Mouse (Mus musculus): ENCODE measurements around the gene Paqr3. TPM values are rescaled to one million over a fixed set of nuclear protein-coding genes. Genes with fewer than 3 reads are reported as not detected.

Paqr3 gene
- polyA plus RNA-seq, 1 experiment from 2014 or later: 2.0 TPM

- WGBS (ENCODE audit: insufficient replicate concordance): 81% methylated on average over 12 of the region's 12 CpGs
- no peak overlapping the region for H3K4me3 ChIP-seq (ENCODE audit: low read depth, low read length)
- no peak for ATAC-seq (replicated peaks; ENCODE audit: insufficient number of reproducible peaks, low FRiP score, low TSS enrichment)
These were observed 13.6 kb upstream of the Paqr3 start for GRCm38 (mm10) chr5:97124977-97125376.

GRCm38 (mm10) chr5:97110697-97111096 is 699 bp downstream of the Paqr3 start:
- Histone ChIP-seq H3K36me3 (ENCODE audit: control insufficient read depth, insufficient read depth, low read length) (no peaks in the 10 kb centered on the region), H3K4me3 (ENCODE audit: low read depth, low read length) (peak overlapping the region; percentile 74), H3K9me3 (replicated peaks; ENCODE audit: control insufficient read depth, low read length) (no peaks in the 10 kb centered on the region), H3K4me1 (ENCODE audit: control insufficient read depth, insufficient read depth, low read length) (peaks cover 6% of the 10 kb centered on the region; the same call in 1 of the 2 replicates), H3K27ac (ENCODE audit: low read depth, low read length) (no peak overlapping the region), H3K27me3 (ENCODE audit: control insufficient read depth, insufficient read depth, low read length) (no peaks in the 10 kb centered on the region), H3K4me2 (peak overlapping the region; percentile 90), H3K9ac (ENCODE audit: low read depth, low read length) (peak overlapping the region; percentile 75; the same call in 1 of the 2 replicates)
- ATAC-seq (replicated peaks; ENCODE audit: insufficient number of reproducible peaks, low FRiP score, low TSS enrichment): no peak
- WGBS (ENCODE audit: insufficient replicate concordance): 27% methylated on average over 5 of the region's 5 CpGs

More at GRCm38 (mm10) chr5:97124977-97125376, 13.6 kb upstream of the Paqr3 start:
- Histone ChIP-seq H3K4me1 (ENCODE audit: control insufficient read depth, insufficient read depth, low read length) (no peaks in the 10 kb centered on the region), H3K27me3 (ENCODE audit: control insufficient read depth, insufficient read depth, low read length) (no peaks in the 10 kb centered on the region), H3K27ac (ENCODE audit: low read depth, low read length) (no peak overlapping the region), H3K9ac (ENCODE audit: low read depth, low read length) (no peak overlapping the region), H3K4me2 (no peak overlapping the region), H3K9me3 (replicated peaks; ENCODE audit: control insufficient read depth, low read length) (no peaks in the 10 kb centered on the region), H3K36me3 (ENCODE audit: control insufficient read depth, insufficient read depth, low read length) (no peaks in the 10 kb centered on the region)

GRCm38 (mm10) chr5:97110133-97110532 is 1.3 kb downstream of the Paqr3 start:
- H3K4me1 ChIP-seq (ENCODE audit: control insufficient read depth, insufficient read depth, low read length): peaks cover 6% of the 10 kb centered on the region; the same call in 1 of the 2 replicates
- H3K36me3 ChIP-seq (ENCODE audit: control insufficient read depth, insufficient read depth, low read length): no peaks in the 10 kb centered on the region
- no peak overlapping the region for H3K4me2 ChIP-seq
- no peak overlapping the region for H3K27ac ChIP-seq (ENCODE audit: low read depth, low read length)
- no peaks in the 10 kb centered on the region for H3K9me3 ChIP-seq (replicated peaks; ENCODE audit: control insufficient read depth, low read length)
- no peak overlapping the region for H3K4me3 ChIP-seq (ENCODE audit: low read depth, low read length)
- WGBS (ENCODE audit: insufficient replicate concordance): 72% methylated on average over 2 of the region's 2 CpGs
- no peak for ATAC-seq (replicated peaks; ENCODE audit: insufficient number of reproducible peaks, low FRiP score, low TSS enrichment)
- H3K27me3 ChIP-seq (ENCODE audit: control insufficient read depth, insufficient read depth, low read length): no peaks in the 10 kb centered on the region
- no peak overlapping the region for H3K9ac ChIP-seq (ENCODE audit: low read depth, low read length)

GRCm38 (mm10) chr5:97108333-97108732 is 3.1 kb downstream of the Paqr3 start:
- ATAC-seq (replicated peaks; ENCODE audit: insufficient number of reproducible peaks, low FRiP score, low TSS enrichment): no peak
- Histone ChIP-seq H3K4me2 (no peak overlapping the region), H3K4me1 (ENCODE audit: control insufficient read depth, insufficient read depth, low read length) (peaks cover 6% of the 10 kb centered on the region; the same call in 1 of the 2 replicates), H3K9ac (ENCODE audit: low read depth, low read length) (no peak overlapping the region), H3K27ac (ENCODE audit: low read depth, low read length) (no peak overlapping the region), H3K9me3 (replicated peaks; ENCODE audit: control insufficient read depth, low read length) (no peaks in the 10 kb centered on the region), H3K27me3 (ENCODE audit: control insufficient read depth, insufficient read depth, low read length) (no peaks in the 10 kb centered on the region), H3K36me3 (ENCODE audit: control insufficient read depth, insufficient read depth, low read length) (no peaks in the 10 kb centered on the region), H3K4me3 (ENCODE audit: low read depth, low read length) (no peak overlapping the region)
- 86% methylated on average over 5 of the region's 5 CpGs for WGBS (ENCODE audit: insufficient replicate concordance)

DNA sequence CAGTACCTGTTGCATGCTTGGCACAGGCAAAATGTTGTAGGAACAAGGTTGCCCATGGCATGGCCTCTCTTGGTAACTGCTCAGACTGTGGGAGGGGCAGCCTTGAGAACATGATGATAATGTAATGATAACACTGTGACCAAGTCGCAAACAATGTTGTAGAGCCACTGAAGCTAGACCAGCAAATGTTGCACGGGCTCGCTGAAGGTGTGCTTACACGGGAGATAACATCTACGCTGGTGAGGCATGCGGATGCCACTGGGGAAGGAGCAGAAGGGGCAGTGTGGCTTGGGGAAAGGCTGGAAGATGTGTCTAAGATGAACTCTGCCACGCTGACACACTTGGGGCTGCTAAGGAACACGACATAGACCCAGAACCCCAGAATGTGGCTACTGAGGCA is 11.4 kb downstream of the Paqr3 start:
- no peak overlapping the region for H3K4me2 ChIP-seq
- H3K4me1 ChIP-seq (ENCODE audit: control insufficient read depth, insufficient read depth, low read length): no peaks in the 10 kb centered on the region
- no peaks in the 10 kb centered on the region for H3K9me3 ChIP-seq (replicated peaks; ENCODE audit: control insufficient read depth, low read length)
- ATAC-seq (replicated peaks; ENCODE audit: insufficient number of reproducible peaks, low FRiP score, low TSS enrichment): no peak
- H3K4me3 ChIP-seq (ENCODE audit: low read depth, low read length): no peak overlapping the region
- no peak overlapping the region for H3K9ac ChIP-seq (ENCODE audit: low read depth, low read length)
- H3K36me3 ChIP-seq (ENCODE audit: control insufficient read depth, insufficient read depth, low read length): no peaks in the 10 kb centered on the region
- 86% methylated on average over 8 of the region's 8 CpGs for WGBS (ENCODE audit: insufficient replicate concordance)
- H3K27ac ChIP-seq (ENCODE audit: low read depth, low read length): no peak overlapping the region
- H3K27me3 ChIP-seq (ENCODE audit: control insufficient read depth, insufficient read depth, low read length): no peaks in the 10 kb centered on the region

- no peaks in the 10 kb centered on the region for H3K4me1 ChIP-seq (ENCODE audit: control insufficient read depth, insufficient read depth, low read length)
- no peak overlapping the region for H3K9ac ChIP-seq (ENCODE audit: low read depth, low read length)
- no peak overlapping the region for H3K4me3 ChIP-seq (ENCODE audit: low read depth, low read length)
- H3K4me2 ChIP-seq: no peak overlapping the region
- no peaks in the 10 kb centered on the region for H3K9me3 ChIP-seq (replicated peaks; ENCODE audit: control insufficient read depth, low read length)
- no peak overlapping the region for H3K27ac ChIP-seq (ENCODE audit: low read depth, low read length)
- H3K27me3 ChIP-seq (ENCODE audit: control insufficient read depth, insufficient read depth, low read length): no peaks in the 10 kb centered on the region
- H3K36me3 ChIP-seq (ENCODE audit: control insufficient read depth, insufficient read depth, low read length): no peaks in the 10 kb centered on the region
- no peak for ATAC-seq (replicated peaks; ENCODE audit: insufficient number of reproducible peaks, low FRiP score, low TSS enrichment)
- 67% methylated on average over 9 of the region's 9 CpGs for WGBS (ENCODE audit: insufficient replicate concordance)
These were observed 13.8 kb downstream of the Paqr3 start for GRCm38 (mm10) chr5:97097631-97098041.

- no peak for ATAC-seq (replicated peaks; ENCODE audit: insufficient number of reproducible peaks, low FRiP score, low TSS enrichment)
- Histone ChIP-seq H3K9ac (ENCODE audit: low read depth, low read length) (no peak overlapping the region), H3K4me2 (no peak overlapping the region), H3K27ac (ENCODE audit: low read depth, low read length) (no peak overlapping the region), H3K4me1 (ENCODE audit: control insufficient read depth, insufficient read depth, low read length) (no peaks in the 10 kb centered on the region), H3K4me3 (ENCODE audit: low read depth, low read length) (no peak overlapping the region), H3K9me3 (replicated peaks; ENCODE audit: control insufficient read depth, low read length) (no peaks in the 10 kb centered on the region), H3K27me3 (ENCODE audit: control insufficient read depth, insufficient read depth, low read length) (no peaks in the 10 kb centered on the region), H3K36me3 (ENCODE audit: control insufficient read depth, insufficient read depth, low read length) (no peaks in the 10 kb centered on the region)
- 36% methylated on average over 10 of the region's 13 CpGs for WGBS (ENCODE audit: insufficient replicate concordance)
These were observed 16.1 kb downstream of the Paqr3 start for GRCm38 (mm10) chr5:97095335-97095734.

GRCm38 (mm10) chr5:97092970-97093369 is 18.4 kb downstream of the Paqr3 start:
- Histone ChIP-seq H3K4me2 (no peak overlapping the region), H3K27ac (ENCODE audit: low read depth, low read length) (no peak overlapping the region), H3K27me3 (ENCODE audit: control insufficient read depth, insufficient read depth, low read length) (no peaks in the 10 kb centered on the region), H3K4me1 (ENCODE audit: control insufficient read depth, insufficient read depth, low read length) (no peaks in the 10 kb centered on the region), H3K4me3 (ENCODE audit: low read depth, low read length) (no peak overlapping the region), H3K9ac (ENCODE audit: low read depth, low read length) (no peak overlapping the region), H3K9me3 (replicated peaks; ENCODE audit: control insufficient read depth, low read length) (no peaks in the 10 kb centered on the region), H3K36me3 (ENCODE audit: control insufficient read depth, insufficient read depth, low read length) (no peaks in the 10 kb centered on the region)
- no peak for ATAC-seq (replicated peaks; ENCODE audit: insufficient number of reproducible peaks, low FRiP score, low TSS enrichment)
- 73% methylated on average over 8 of the region's 8 CpGs for WGBS (ENCODE audit: insufficient replicate concordance)

DNA sequence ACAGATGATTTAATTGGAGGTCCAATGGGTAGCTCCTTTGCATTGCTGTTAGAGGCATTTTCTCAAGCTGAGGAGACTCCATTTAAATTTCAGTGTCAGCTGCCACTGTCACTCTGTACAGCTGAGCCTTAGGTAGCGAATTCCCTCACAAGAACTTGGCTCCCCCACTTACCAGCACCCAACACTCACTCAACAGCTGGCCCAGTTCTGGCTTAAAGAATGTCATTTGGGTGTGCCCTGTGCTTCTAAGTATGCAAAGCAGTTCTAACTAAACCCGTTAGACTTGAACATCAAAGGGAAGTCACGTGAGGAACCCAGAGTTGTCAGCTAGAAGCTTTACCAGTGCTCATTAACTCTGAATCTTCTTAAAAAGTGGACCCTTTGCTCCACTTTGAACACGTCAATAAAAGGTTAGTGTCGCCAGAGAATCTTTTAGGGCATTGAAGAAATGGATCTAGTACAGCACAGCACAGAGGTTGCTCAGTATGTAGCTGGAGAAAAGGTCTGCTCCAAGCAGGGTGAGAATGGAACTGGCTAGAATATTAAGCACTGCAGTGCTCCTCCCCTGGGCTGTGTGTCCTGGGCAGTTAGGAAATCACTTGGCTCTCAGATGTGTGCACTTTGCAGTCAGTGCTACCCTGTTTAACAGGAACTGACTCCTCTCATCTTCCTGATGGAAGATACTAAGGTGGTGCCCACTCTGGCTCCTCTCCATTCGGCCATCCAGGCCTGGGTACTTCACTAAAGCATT is 21.2 kb downstream of the Paqr3 start:
- no peaks in the 10 kb centered on the region for H3K4me1 ChIP-seq (ENCODE audit: control insufficient read depth, insufficient read depth, low read length)
- 69% methylated on average over 6 of the region's 6 CpGs for WGBS (ENCODE audit: insufficient replicate concordance)
- no peak overlapping the region for H3K9ac ChIP-seq (ENCODE audit: low read depth, low read length)
- no peak overlapping the region for H3K4me3 ChIP-seq (ENCODE audit: low read depth, low read length)
- H3K27ac ChIP-seq (ENCODE audit: low read depth, low read length): no peak overlapping the region
- no peak overlapping the region for H3K4me2 ChIP-seq
- H3K9me3 ChIP-seq (replicated peaks; ENCODE audit: control insufficient read depth, low read length): no peaks in the 10 kb centered on the region
- peaks cover 4% of the 10 kb centered on the region; the same call in 1 of the 2 replicates for H3K36me3 ChIP-seq (ENCODE audit: control insufficient read depth, insufficient read depth, low read length)
- ATAC-seq (replicated peaks; ENCODE audit: insufficient number of reproducible peaks, low FRiP score, low TSS enrichment): no peak
- no peaks in the 10 kb centered on the region for H3K27me3 ChIP-seq (ENCODE audit: control insufficient read depth, insufficient read depth, low read length)
